Mouse (Mus musculus) large intestine, adult 2 months (tissue): Measurements from ENCODE around the gene Prkag2. TPM values are rescaled to one million over a fixed set of nuclear protein-coding genes. Genes with fewer than 3 reads are reported as not detected.

Experiments used
- DNase-seq: peaks from one replicate; pipeline ENCODE4 v3.0.0-alpha.2; 2012; ENCODE audit warnings: low read depth, low spot score
- WGBS: fragments of 180-500 bp; shearing (Covaris S2); methylation state at CpG from one replicate; pipeline ENCODE4 v1.1.7; 2018; 5-methylcytosine and 5-hydroxymethylcytosine counted together
- polyA plus RNA-seq: library from polyadenylated mRNA; depleted of rRNA; stranded (reverse); fragments of >200 nt; gene quantifications from 2 replicates; pipeline ENCODE4 v1.2.3, GENCODE M21; 2012; rRNA removed

Gene Prkag2
- polyA plus RNA-seq, 1 experiment, result 21.1 TPM

DNA sequence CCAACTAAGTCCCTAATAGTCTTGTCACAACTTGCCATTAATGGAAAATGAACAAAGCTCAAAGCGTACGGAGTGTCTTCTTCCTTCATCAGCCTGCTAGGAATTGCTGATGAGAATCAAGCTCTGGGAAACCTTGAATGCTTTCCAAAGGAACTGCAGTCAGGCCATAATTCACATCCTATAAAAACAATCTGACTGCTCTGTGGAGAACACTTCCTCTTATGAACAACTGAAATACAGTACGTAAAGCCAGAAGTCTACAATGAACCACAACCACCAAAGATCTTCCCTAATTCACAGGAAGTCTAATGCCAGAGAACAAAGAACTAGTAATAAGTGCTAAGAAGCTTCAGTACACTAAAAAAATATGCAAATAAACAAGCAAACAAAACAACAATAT is 286.5 kb downstream of the Prkag2 start:
- peak; percentile 35 for DNase-seq
- 12% methylated on average over 3 of the region's 3 CpGs for WGBS

DNA sequence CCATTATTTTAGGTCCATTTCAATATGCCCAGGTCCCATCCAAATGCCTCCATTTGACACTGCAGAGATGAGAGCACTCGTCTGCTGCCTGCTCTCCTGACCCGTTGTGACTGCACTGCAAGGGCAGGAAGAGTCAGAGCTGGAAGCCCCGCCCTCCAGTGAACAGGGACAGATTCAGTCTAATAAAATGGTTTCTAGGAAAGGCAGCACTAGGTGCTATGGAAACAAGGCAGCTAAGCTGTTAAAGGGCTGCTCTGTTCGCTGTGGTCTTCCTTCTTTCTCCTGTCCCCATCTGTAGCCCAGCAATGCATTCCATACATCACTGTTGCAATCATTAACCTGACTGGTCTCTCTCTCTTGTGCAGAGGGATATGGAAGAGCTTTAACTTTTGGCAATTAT is 287.4 kb downstream of the Prkag2 start:
- 39% methylated on average over 4 of the region's 4 CpGs for WGBS
- no peak for DNase-seq

Other genes starting within 250 kb of the Prkag2 start
- not detected in 2 replicates for gene Galntl5, start 80.8 kb upstream of the Prkag2 start, polyA plus RNA-seq
- 9.4 and 9.7 TPM in 2 replicates for gene Galnt11, start 121.3 kb upstream of the Prkag2 start, polyA plus RNA-seq
- gene E130116L18Rik, start 122.5 kb upstream of the Prkag2 start, polyA plus RNA-seq, result not detected in 2 replicates